12 mouse cellular contexts compared by ENCODE assay signal in genomic region chrX:166688779-166689178, GRCm38 (mm10).
A peak's percentile ranks its signal among the peaks of the same experiment; 100 is the strongest.
DNase-seq lines count a peak whose midpoint lies in the region; ATAC-seq and TF ChIP-seq lines count a peak whose summit lies in the region.
"Had no signal": no experiment of that assay in that cellular context is flagged by ENCODE, and none has a peak within 500 bp of the region (broad histone marks: within the 10 kb centered on the region; RNA-seq: fewer than 3 reads in every experiment).

No protein-coding gene starts in this region.

- no peaks in the 10 kb centered on the region for H3K36me3 ChIP-seq in midbrain, postnatal 0 days (ENCODE audit: insufficient read depth, low read length)
- H3K36me3 ChIP-seq in midbrain, embryonic 11.5 days (ENCODE audit: control insufficient read depth, insufficient read depth, low read length) = no peaks in the 10 kb centered on the region
- H3K36me3 ChIP-seq in midbrain, embryonic 10.5 days = no peaks in the 10 kb centered on the region
- H3K36me3 ChIP-seq: G1E; limb, embryonic 13.5 days had no signal

- no peak for TF ChIP-seq POLR2A in brain, embryonic 14.5 days (IDR thresholded peaks at IDR 0.05; ENCODE audit: borderline replicate concordance, extremely low read depth, insufficient read depth, insufficient read length, poor library complexity, severe bottlenecking)

- no peaks in the 10 kb centered on the region for H3K27me3 ChIP-seq in midbrain, postnatal 0 days (ENCODE audit: insufficient read depth, low read length)
- H3K27me3 ChIP-seq in midbrain, embryonic 11.5 days (ENCODE audit: control insufficient read depth, insufficient read depth, low read length) = peaks cover 6% of the 10 kb centered on the region
- H3K27me3 ChIP-seq in midbrain, embryonic 10.5 days (ENCODE audit: low read depth, poor library complexity, severe bottlenecking) = peaks cover 98% of the 10 kb centered on the region

- no peak overlapping the region for H3K4me2 ChIP-seq in midbrain, postnatal 0 days (ENCODE audit: low read depth, low read length, poor library complexity, severe bottlenecking)
- H3K4me2 ChIP-seq in midbrain, embryonic 11.5 days = no peak overlapping the region
- H3K4me2 ChIP-seq: limb, embryonic 13.5 days had no signal

- WGBS in midbrain, postnatal 0 days = 77% methylated on average over 3 of the region's 3 CpGs
- WGBS in midbrain, embryonic 11.5 days = 88% methylated on average over 3 of the region's 3 CpGs
- WGBS in midbrain, embryonic 10.5 days = 82% methylated on average over 3 of the region's 3 CpGs

- no peak overlapping the region for H3K27ac ChIP-seq in midbrain, postnatal 0 days (ENCODE audit: low read depth, low read length)
- H3K27ac ChIP-seq in midbrain, embryonic 11.5 days (ENCODE audit: low read depth, low read length) = no peak overlapping the region
- H3K27ac ChIP-seq in midbrain, embryonic 10.5 days (replicated peaks) = no peak overlapping the region
- H3K27ac ChIP-seq: limb, embryonic 13.5 days had no signal

- no peak for TF ChIP-seq CTCF in midbrain, postnatal 0 days (IDR thresholded peaks at IDR 0.05)
- no peak for TF ChIP-seq CTCF in brain, embryonic 14.5 days (IDR thresholded peaks at IDR 0.05; ENCODE audit: borderline replicate concordance, extremely low read depth, insufficient read depth, insufficient read length)

- no peak for ATAC-seq in midbrain, postnatal 0 days (ENCODE audit: low FRiP score)
- ATAC-seq in midbrain, embryonic 11.5 days (ENCODE audit: low FRiP score) = no peak

- no peaks in the 10 kb centered on the region for H3K9me3 ChIP-seq in midbrain, postnatal 0 days (ENCODE audit: low read length)
- H3K9me3 ChIP-seq in midbrain, embryonic 11.5 days (ENCODE audit: control insufficient read depth, low read length) = no peaks in the 10 kb centered on the region
- no peaks in the 10 kb centered on the region for H3K9me3 ChIP-seq in midbrain, embryonic 10.5 days (replicated peaks)
- H3K9me3 ChIP-seq: G1E had no signal

- peak; percentile 15 for DNase-seq in midbrain, postnatal 0 days (ENCODE audit: low spot score)
- DNase-seq in midbrain, embryonic 11.5 days (ENCODE audit: low spot score, missing footprints) = no peak
- DNase-seq in brain, embryonic 14.5 days (ENCODE audit: low read depth) = peak; percentile 77
- DNase-seq in layer of hippocampus, adult 8-10 months (ENCODE audit: low spot score in 2 of 2) = peak; percentile 7 to 21
- DNase-seq in thymus, postnatal 36 days = peak; percentile 4 to 7
- DNase-seq in gastrocnemius, postnatal 25 days = no peak
- no peak for DNase-seq in midbrain, embryonic 10.5 days (ENCODE audit: low spot score)
- DNase-seq: cerebellum, adult 11 months; kidney, postnatal 10 days; lung, postnatal 10 days had no signal

- no peak overlapping the region for H3K9ac ChIP-seq in midbrain, postnatal 0 days (replicated peaks; ENCODE audit: low read length, poor library complexity, severe bottlenecking)
- no peak overlapping the region for H3K9ac ChIP-seq in midbrain, embryonic 11.5 days (ENCODE audit: low read length)
- H3K9ac ChIP-seq: limb, embryonic 13.5 days had no signal

- no peak overlapping the region for H3K4me3 ChIP-seq in midbrain, postnatal 0 days (ENCODE audit: low read depth, low read length)
- H3K4me3 ChIP-seq in midbrain, embryonic 11.5 days (ENCODE audit: low read depth, low read length) = no peak overlapping the region
- no peak overlapping the region for H3K4me3 ChIP-seq in midbrain, embryonic 10.5 days
- H3K4me3 ChIP-seq: limb, embryonic 13.5 days had no signal

- no peaks in the 10 kb centered on the region for H3K4me1 ChIP-seq in midbrain, postnatal 0 days (ENCODE audit: insufficient read depth, low read length)
- no peaks in the 10 kb centered on the region for H3K4me1 ChIP-seq in midbrain, embryonic 11.5 days (ENCODE audit: control insufficient read depth, insufficient read depth, low read length)
- no peaks in the 10 kb centered on the region for H3K4me1 ChIP-seq in midbrain, embryonic 10.5 days
- H3K4me1 ChIP-seq: limb, embryonic 13.5 days had no signal

Comparison
In these comparisons a context has a peak if more than half of its experiments do, and no peak if none do; other contexts are left out.
1. DNase-seq: peak in midbrain, postnatal 0 days (single experiment), brain, embryonic 14.5 days (single experiment), layer of hippocampus, adult 8-10 months (2 of 2) and thymus, postnatal 36 days (2 of 2); none in midbrain, embryonic 11.5 days (single experiment), gastrocnemius, postnatal 25 days (single experiment) and midbrain, embryonic 10.5 days (single experiment).